Mouse (Mus musculus) embryonic facial prominence, embryonic 14.5 days (tissue): Measurements from ENCODE around the gene Olfr1034. TPM values are rescaled to one million over a fixed set of nuclear protein-coding genes. Genes with fewer than 3 reads are reported as not detected.

Source experiments
- ATAC-seq: fragments of 200-750 bp; cut with Nextera tagmentation; 2 replicates; pipeline ENCODE4 v1.8.0; 2017; ENCODE audit warnings: low read depth, moderate number of reproducible peaks, moderate TSS enrichment
- DNase-seq: peaks from one replicate; pipeline ENCODE4 v3.0.0-alpha.2; 2015; ENCODE audit warnings: low spot score
- H3K27ac ChIP-seq: fragments of 300-500 bp; sonication (generic); replicated peaks from 2 replicates; pipeline ENCODE4 v1.5.1; 2014; ENCODE audit warnings: low read depth, mild to moderate bottlenecking, low read length, moderate library complexity
- H3K27me3 ChIP-seq: fragments of 300-500 bp; sonication (generic); replicated peaks from 2 replicates; pipeline ENCODE4 v1.6.1; 2014; ENCODE audit warnings: low read length; ENCODE audit not compliant: control insufficient read depth, insufficient read depth
- H3K36me3 ChIP-seq: fragments of 300-500 bp; sonication (generic); 2 replicates; pipeline ENCODE4 v1.6.1; 2014; ENCODE audit warnings: low read length, mixed read lengths; ENCODE audit not compliant: control insufficient read depth, insufficient read depth
- H3K4me1 ChIP-seq: fragments of 300-500 bp; sonication (generic); 2 replicates; pipeline ENCODE4 v1.6.1; 2014; ENCODE audit warnings: antibody characterized with exemption, low read length; ENCODE audit not compliant: control insufficient read depth, insufficient read depth
- H3K4me2 ChIP-seq: fragments of 300-500 bp; sonication (generic); 2 replicates; pipeline ENCODE4 v1.6.1; 2014; ENCODE audit warnings: low read depth, mild to moderate bottlenecking, low read length, moderate library complexity, mixed read lengths
- H3K4me3 ChIP-seq: fragments of 300-500 bp; sonication (generic); 2 replicates; pipeline ENCODE4 v1.5.1; 2014; ENCODE audit warnings: low read depth, mild to moderate bottlenecking, low read length
- H3K9ac ChIP-seq: fragments of 300-500 bp; sonication (generic); 2 replicates; pipeline ENCODE4 v1.6.1; 2014; ENCODE audit warnings: low read depth, mild to moderate bottlenecking, low read length, moderate library complexity, mixed read lengths
- H3K9me3 ChIP-seq: fragments of 300-500 bp; sonication (generic); 2 replicates; pipeline ENCODE4 v1.6.1; 2016; ENCODE audit warnings: low read length; ENCODE audit not compliant: control insufficient read depth
- WGBS: fragments of 180-500 bp; shearing (Covaris S2); extraction: QIAGEN DNeasy Blood & Tissue Kit; methylation state at CpG from one replicate; pipeline ENCODE4 v1.1.7; 2014; 5-methylcytosine and 5-hydroxymethylcytosine counted together
- polyA plus RNA-seq: library from polyadenylated mRNA; unstranded; fragments of >200 nt; fragmentation: Nextera tagmentation; extraction: Ambion mirVana; gene quantifications from 2 replicates; pipeline ENCODE4 v1.2.1, GENCODE M21; 2014

Gene Olfr1034
- polyA plus RNA-seq, 1 experiment from 2014 or later, result 0.04 TPM

DNA sequence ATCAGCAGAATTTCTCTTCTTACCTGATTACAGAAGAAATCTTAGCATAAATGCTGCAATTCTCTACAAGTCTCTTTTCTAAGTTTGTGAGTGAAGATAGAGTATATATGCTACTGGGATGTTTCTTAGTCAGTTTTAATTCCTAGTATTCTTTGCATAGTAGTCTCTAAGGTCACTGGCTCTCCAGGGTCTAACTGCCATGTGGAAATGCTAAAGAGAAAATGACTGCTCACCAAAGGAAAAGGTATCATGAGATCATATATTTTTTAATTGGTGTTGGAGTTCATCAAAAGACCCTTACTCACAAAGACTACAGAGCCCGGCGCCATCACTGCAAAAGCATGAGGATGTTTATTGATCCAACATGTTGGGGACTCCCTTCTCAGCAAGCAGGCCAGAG, 41.6 kb downstream of the Olfr1034 start, which contains the start of gene Olfr1037:
TSS of gene Olfr1037 (minus strand) at position 101 of the 400 bp plus-strand sequence.
- no peak for ATAC-seq
- no peak within 1 kb of the TSS for H3K4me3 ChIP-seq
- WGBS, result 90% methylated on average over 2 of the region's 2 CpGs

More for the DNA sequence above, 41.6 kb downstream of the Olfr1034 start, which contains the start of gene Olfr1037:
- Histone ChIP-seq H3K27ac (no peak within 1 kb of the TSS), H3K4me2 (no peak within 1 kb of the TSS), H3K9me3 (no peaks in the 10 kb centered on the region), H3K4me1 (no peaks in the 10 kb centered on the region), H3K36me3 (no peaks in the 10 kb centered on the region), H3K9ac (no peak within 1 kb of the TSS), H3K27me3 (no peaks in the 10 kb centered on the region)
- DNase-seq, result no peak

Other genes with a start within 250 kb of the Olfr1034 start
- 0.13 and 0.22 TPM in 2 replicates for gene Olfr1016, start 243.3 kb upstream of the Olfr1034 start, polyA plus RNA-seq
- gene Olfr1018, start 227.4 kb upstream of the Olfr1034 start, polyA plus RNA-seq, result not detected in 2 replicates
- gene Olfr1019, start 200.4 kb upstream of the Olfr1034 start, polyA plus RNA-seq, result not detected in 2 replicates
- gene Olfr1020, start 198.8 kb upstream of the Olfr1034 start, polyA plus RNA-seq, result not detected in 2 replicates
- not detected in 2 replicates for gene Olfr1022, start 177.3 kb upstream of the Olfr1034 start, polyA plus RNA-seq
- not detected in 2 replicates for gene Olfr1023, start 160.2 kb upstream of the Olfr1034 start, polyA plus RNA-seq
- gene Olfr1024, start 140.8 kb upstream of the Olfr1034 start, polyA plus RNA-seq, result not detected in 2 replicates
- 0.14 and 0.50 TPM in 2 replicates for gene Olfr1025-ps1, start 130.7 kb upstream of the Olfr1034 start, polyA plus RNA-seq
- 0.13 TPM in 1 of 2 replicates, not detected in the other for gene Olfr1026, start 124.3 kb upstream of the Olfr1034 start, polyA plus RNA-seq
- not detected in 2 replicates for gene Olfr1028, start 95.4 kb upstream of the Olfr1034 start, polyA plus RNA-seq
- gene Olfr1029, start 72.0 kb upstream of the Olfr1034 start, polyA plus RNA-seq, result not detected in 2 replicates
- 0.07 TPM in 1 of 2 replicates, not detected in the other for gene Olfr1030, start 66.6 kb upstream of the Olfr1034 start, polyA plus RNA-seq
- gene Olfr1031, start 55.6 kb upstream of the Olfr1034 start, polyA plus RNA-seq, result 0.22 TPM in 1 of 2 replicates, not detected in the other
- not detected in 2 replicates for gene Olfr1032, start 40.3 kb upstream of the Olfr1034 start, polyA plus RNA-seq
- 1.6 and 2.2 TPM in 2 replicates for gene Olfr1033, start 25.2 kb upstream of the Olfr1034 start, polyA plus RNA-seq
- gene Olfr1036, start 28.1 kb downstream of the Olfr1034 start, polyA plus RNA-seq, result not detected in 2 replicates
- gene Olfr1037, start 41.5 kb downstream of the Olfr1034 start, polyA plus RNA-seq, result not detected in 2 replicates
- not detected in 2 replicates for gene Olfr1039, start 90.1 kb downstream of the Olfr1034 start, polyA plus RNA-seq
- gene Olfr1040, start 100.9 kb downstream of the Olfr1034 start, polyA plus RNA-seq, result not detected in 2 replicates
- gene Olfr1042, start 116.0 kb downstream of the Olfr1034 start, polyA plus RNA-seq, result not detected in 2 replicates
- gene Olfr1043, start 121.7 kb downstream of the Olfr1034 start, polyA plus RNA-seq, result not detected in 2 replicates
- gene Olfr1044, start 132.0 kb downstream of the Olfr1034 start, polyA plus RNA-seq, result 0.09 TPM in 1 of 2 replicates, not detected in the other
- gene Olfr52, start 139.8 kb downstream of the Olfr1034 start, polyA plus RNA-seq, result not detected in 2 replicates
- not detected in 2 replicates for gene Olfr1045, start 157.1 kb downstream of the Olfr1034 start, polyA plus RNA-seq
- gene Olfr1046, start 173.5 kb downstream of the Olfr1034 start, polyA plus RNA-seq, result not detected in 2 replicates
- gene Olfr1047, start 185.5 kb downstream of the Olfr1034 start, polyA plus RNA-seq, result not detected in 2 replicates
- gene Olfr1048, start 194.4 kb downstream of the Olfr1034 start, polyA plus RNA-seq, result 0.29 TPM in 1 of 2 replicates, not detected in the other
- gene Olfr1049, start 212.5 kb downstream of the Olfr1034 start, polyA plus RNA-seq, result not detected in 2 replicates
- not detected in 2 replicates for gene Olfr1051, start 233.2 kb downstream of the Olfr1034 start, polyA plus RNA-seq
- gene Olfr1052, start 246.6 kb downstream of the Olfr1034 start, polyA plus RNA-seq, result 0.11 TPM in 1 of 2 replicates, not detected in the other